Mouse (Mus musculus) kidney, embryonic 14.5 days (tissue): ENCODE results near the gene Zcchc7. TPM values are rescaled to one million over a fixed set of nuclear protein-coding genes. Genes with fewer than 3 reads are reported as not detected.
"Not testable (repeated sequence)": the region's sequence is repeated elsewhere in the genome, so short reads cannot be mapped to it uniquely, and the experiment has no call there.

Source experiments
- ATAC-seq: fragments of 200-750 bp; cut with Nextera tagmentation; 2 replicates; pipeline ENCODE4 v1.8.0; 2017; ENCODE audit warnings: moderate number of reproducible peaks, mild to moderate bottlenecking, moderate TSS enrichment, moderate library complexity; ENCODE audit not compliant: low FRiP score, low TSS enrichment
- H3K27ac ChIP-seq: fragments of 300-500 bp; sonication (generic); 2 replicates; pipeline ENCODE4 v1.5.1; 2014; ENCODE audit warnings: low read depth, mild to moderate bottlenecking, low read length, moderate library complexity, mixed read lengths
- H3K27me3 ChIP-seq: fragments of 300-500 bp; sonication (generic); 2 replicates; pipeline ENCODE4 v1.6.1; 2014; ENCODE audit warnings: mild to moderate bottlenecking, low read length; ENCODE audit not compliant: control insufficient read depth, insufficient read depth
- H3K36me3 ChIP-seq: fragments of 300-500 bp; sonication (generic); 2 replicates; pipeline ENCODE4 v1.6.1; 2014; ENCODE audit warnings: low read length, mixed read lengths; ENCODE audit not compliant: control insufficient read depth, insufficient read depth
- H3K4me1 ChIP-seq: fragments of 300-500 bp; sonication (generic); 2 replicates; pipeline ENCODE4 v1.6.1; 2014; ENCODE audit warnings: low read length, mixed read lengths; ENCODE audit not compliant: control insufficient read depth, insufficient read depth
- H3K4me2 ChIP-seq: fragments of 300-500 bp; sonication (generic); replicated peaks from 2 replicates; pipeline ENCODE4 v1.6.1; 2014; ENCODE audit warnings: low read depth, mild to moderate bottlenecking, low read length
- H3K4me3 ChIP-seq: fragments of 300-500 bp; sonication (generic); 2 replicates; pipeline ENCODE4 v1.5.1; 2014; ENCODE audit warnings: mild to moderate bottlenecking, low read length
- H3K9ac ChIP-seq: fragments of 300-500 bp; sonication (generic); 2 replicates; pipeline ENCODE4 v1.6.1; 2014; ENCODE audit warnings: low read depth, mild to moderate bottlenecking, low read length, moderate library complexity
- H3K9me3 ChIP-seq: fragments of 300-500 bp; sonication (generic); 2 replicates; pipeline ENCODE4 v1.6.1; 2016; ENCODE audit warnings: low read length; ENCODE audit not compliant: control insufficient read depth
- WGBS: fragments of 180-500 bp; shearing (Covaris S2); extraction: QIAGEN DNeasy Blood & Tissue Kit; methylation state at CpG from one replicate; pipeline ENCODE4 v1.1.7; 2014; 5-methylcytosine and 5-hydroxymethylcytosine counted together
- polyA plus RNA-seq: library from polyadenylated mRNA; unstranded; fragments of >200 nt; fragmentation: Nextera tagmentation; extraction: Ambion mirVana; gene quantifications from 2 replicates; pipeline ENCODE4 v1.2.1, GENCODE M21; 2014

The Zcchc7 gene
- polyA plus RNA-seq, 1 experiment from 2014 or later: 37.9 TPM

- no peaks in the 10 kb centered on the region for H3K9me3 ChIP-seq
- H3K4me3 ChIP-seq: no peak overlapping the region
- H3K9ac ChIP-seq: no peak overlapping the region
- H3K4me1 ChIP-seq: no peaks in the 10 kb centered on the region
- H3K27ac ChIP-seq: no peak overlapping the region
- H3K4me2 ChIP-seq: no peak overlapping the region
- H3K36me3 ChIP-seq: no peaks in the 10 kb centered on the region
- WGBS: 83% methylated on average over 4 of the region's 4 CpGs
- no peak for ATAC-seq
- peaks cover 37% of the 10 kb centered on the region for H3K27me3 ChIP-seq
These were observed 34.4 kb upstream of the Zcchc7 start for GRCm38 (mm10) chr4:44721237-44721636.

- Histone ChIP-seq H3K4me1 (no peaks in the 10 kb centered on the region), H3K4me3 (no peak overlapping the region), H3K9me3 (no peaks in the 10 kb centered on the region), H3K36me3 (no peaks in the 10 kb centered on the region), H3K9ac (no peak overlapping the region), H3K27ac (no peak overlapping the region), H3K27me3 (no peaks in the 10 kb centered on the region), H3K4me2 (no peak overlapping the region)
- ATAC-seq: no peak
- 69% methylated on average over 1 of the region's 1 CpGs for WGBS
These were observed 15.2 kb upstream of the Zcchc7 start for GRCm38 (mm10) chr4:44740471-44740870.

- peak overlapping the region; percentile 73 for H3K4me2 ChIP-seq
- no peaks in the 10 kb centered on the region for H3K36me3 ChIP-seq
- H3K4me3 ChIP-seq: peak overlapping the region; percentile 96
- peak overlapping the region; percentile 94 for H3K27ac ChIP-seq
- under 1% methylated on average over 60 of the region's 60 CpGs for WGBS
- no peaks in the 10 kb centered on the region for H3K27me3 ChIP-seq
- ATAC-seq: peak; percentile 97
- H3K4me1 ChIP-seq: peaks cover 3% of the 10 kb centered on the region; the same call in 1 of the 2 replicates
- H3K9ac ChIP-seq: peak overlapping the region; percentile 92
- no peaks in the 10 kb centered on the region for H3K9me3 ChIP-seq
These were observed 666 bp downstream of the Zcchc7 start for GRCm38 (mm10) chr4:44756134-44756951.

- H3K4me1 ChIP-seq, H3K9me3 ChIP-seq, ATAC-seq, H3K27me3 ChIP-seq, H3K36me3 ChIP-seq: not testable (repeated sequence)
- peak overlapping the region; percentile 96 for H3K4me3 ChIP-seq
- 9% methylated on average over 10 of the region's 10 CpGs for WGBS
- H3K4me2 ChIP-seq: peak overlapping the region; percentile 73
- peak overlapping the region; percentile 92 for H3K9ac ChIP-seq
- peak overlapping the region; percentile 94 for H3K27ac ChIP-seq
These were observed 1.5 kb downstream of the Zcchc7 start for GRCm38 (mm10) chr4:44757131-44757530.

GRCm38 (mm10) chr4:44774890-44775289, 19.2 kb downstream of the Zcchc7 start:
- Histone ChIP-seq H3K27ac (no peak overlapping the region), H3K4me2 (no peak overlapping the region), H3K4me3 (no peak overlapping the region), H3K9me3 (no peaks in the 10 kb centered on the region), H3K36me3 (peaks cover 3% of the 10 kb centered on the region; the same call in 1 of the 2 replicates), H3K27me3 (no peaks in the 10 kb centered on the region), H3K9ac (no peak overlapping the region), H3K4me1 (no peaks in the 10 kb centered on the region)
- WGBS: 82% methylated on average over 3 of the region's 3 CpGs
- ATAC-seq: no peak

GRCm38 (mm10) chr4:44776651-44777050, 21.0 kb downstream of the Zcchc7 start:
- 60% methylated on average over 2 of the region's 2 CpGs for WGBS
- Histone ChIP-seq H3K27ac (no peak overlapping the region), H3K4me3 (no peak overlapping the region), H3K4me1 (peaks cover 6% of the 10 kb centered on the region; the same call in 1 of the 2 replicates), H3K4me2 (no peak overlapping the region), H3K9ac (no peak overlapping the region), H3K9me3 (no peaks in the 10 kb centered on the region), H3K27me3 (no peaks in the 10 kb centered on the region), H3K36me3 (no peaks in the 10 kb centered on the region)
- no peak for ATAC-seq

GRCm38 (mm10) chr4:44777101-44777500, 21.4 kb downstream of the Zcchc7 start:
- Histone ChIP-seq H3K4me2 (no peak overlapping the region), H3K9ac (no peak overlapping the region), H3K27me3 (no peaks in the 10 kb centered on the region), H3K36me3 (no peaks in the 10 kb centered on the region), H3K27ac (no peak overlapping the region), H3K4me1 (peaks cover 6% of the 10 kb centered on the region; the same call in 1 of the 2 replicates), H3K9me3 (no peaks in the 10 kb centered on the region), H3K4me3 (no peak overlapping the region)
- ATAC-seq: no peak
- WGBS: 94% methylated on average over 3 of the region's 3 CpGs

- Histone ChIP-seq H3K9me3 (no peaks in the 10 kb centered on the region), H3K4me1 (peaks cover 6% of the 10 kb centered on the region; the same call in 1 of the 2 replicates), H3K36me3 (no peaks in the 10 kb centered on the region), H3K4me2 (no peak overlapping the region), H3K27ac (no peak overlapping the region), H3K27me3 (no peaks in the 10 kb centered on the region), H3K9ac (no peak overlapping the region), H3K4me3 (no peak overlapping the region)
- ATAC-seq: no peak
These were observed 22.0 kb downstream of the Zcchc7 start for GRCm38 (mm10) chr4:44777711-44778110.

- no peak for ATAC-seq
- Histone ChIP-seq H3K9me3 (no peaks in the 10 kb centered on the region), H3K9ac (no peak overlapping the region), H3K27me3 (no peaks in the 10 kb centered on the region), H3K27ac (no peak overlapping the region), H3K36me3 (no peaks in the 10 kb centered on the region), H3K4me1 (peaks cover 6% of the 10 kb centered on the region; the same call in 1 of the 2 replicates), H3K4me3 (no peak overlapping the region), H3K4me2 (no peak overlapping the region)
- 48% methylated on average over 3 of the region's 3 CpGs for WGBS
These were observed 22.6 kb downstream of the Zcchc7 start for GRCm38 (mm10) chr4:44778316-44778715.
